Mouse (Mus musculus) hindbrain, embryonic 11.5 days (tissue): Measurements from ENCODE around the gene Mxd4. TPM values are rescaled to one million over a fixed set of nuclear protein-coding genes. Genes with fewer than 3 reads are reported as not detected.

Source experiments
- ATAC-seq: fragments of 200-750 bp; cut with Nextera tagmentation; 2 replicates; pipeline ENCODE4 v1.8.0; 2017; ENCODE audit warnings: mild to moderate bottlenecking, moderate TSS enrichment, moderate library complexity; ENCODE audit not compliant: low FRiP score
- DNase-seq: peaks from one replicate; pipeline ENCODE4 v3.0.0-alpha.2; 2015; ENCODE audit warnings: low spot score
- H3K27ac ChIP-seq: fragments of 300-500 bp; sonication (generic); 2 replicates; pipeline ENCODE4 v1.5.1; 2014; ENCODE audit warnings: mild to moderate bottlenecking, low read depth, low read length
- H3K27me3 ChIP-seq: fragments of 300-500 bp; sonication (generic); 2 replicates; pipeline ENCODE4 v1.6.1; 2014; ENCODE audit warnings: mild to moderate bottlenecking, low read length, moderate library complexity, mixed read lengths; ENCODE audit not compliant: control insufficient read depth, insufficient read depth
- H3K36me3 ChIP-seq: fragments of 300-500 bp; sonication (generic); 2 replicates; pipeline ENCODE4 v1.6.1; 2014; ENCODE audit warnings: mild to moderate bottlenecking, low read length, moderate library complexity, mixed read lengths; ENCODE audit not compliant: control insufficient read depth, insufficient read depth
- H3K4me1 ChIP-seq: fragments of 300-500 bp; sonication (generic); replicated peaks from 2 replicates; pipeline ENCODE4 v1.6.1; 2014; ENCODE audit warnings: low read length, mixed read lengths; ENCODE audit not compliant: control insufficient read depth, insufficient read depth
- H3K4me2 ChIP-seq: fragments of 300-500 bp; sonication (generic); replicated peaks from 2 replicates; pipeline ENCODE4 v1.6.1; 2014; ENCODE audit warnings: mild to moderate bottlenecking, low read depth, low read length
- H3K4me3 ChIP-seq: fragments of 300-500 bp; sonication (generic); 2 replicates; pipeline ENCODE4 v1.5.1; 2014; ENCODE audit warnings: low read depth, low read length
- H3K9ac ChIP-seq: fragments of 300-500 bp; sonication (generic); 2 replicates; pipeline ENCODE4 v1.6.1; 2014; ENCODE audit warnings: low read depth, low read length
- H3K9me3 ChIP-seq: fragments of 300-500 bp; sonication (generic); 2 replicates; pipeline ENCODE4 v1.6.1; 2016; ENCODE audit warnings: low read length; ENCODE audit not compliant: control insufficient read depth
- WGBS: fragments of 180-500 bp; shearing (Covaris S2); extraction: QIAGEN DNeasy Blood & Tissue Kit; methylation state at CpG from one replicate; pipeline ENCODE4 v1.1.7; 2014; 5-methylcytosine and 5-hydroxymethylcytosine counted together
- polyA plus RNA-seq: library from polyadenylated mRNA; unstranded; fragments of >200 nt; fragmentation: Nextera tagmentation; extraction: Ambion mirVana; gene quantifications from 2 replicates; pipeline ENCODE4 v1.2.1, GENCODE M21; 2014

The Mxd4 gene
- polyA plus RNA-seq, result 23.7 and 29.2 TPM in 2 replicates

- ATAC-seq (peak; percentile 100), DNase-seq (peak; percentile 97)
- Histone ChIP-seq H3K4me2 (peak within 1 kb of the TSS; percentile 92), H3K27me3 (0 out of 2 replicates have a peak, but pooled peaks cover 2% of the 10 kb centered on the region), H3K4me3 (peak within 1 kb of the TSS; percentile 89), H3K9ac (peak within 1 kb of the TSS; percentile 77), H3K9me3 (no peaks in the 10 kb centered on the region), H3K36me3 (no peaks in the 10 kb centered on the region), H3K27ac (peak within 1 kb of the TSS; percentile 90), H3K4me1 (peaks cover 12% of the 10 kb centered on the region)
- WGBS, result under 1% methylated on average over 60 of the region's 60 CpGs
Measured at GRCm38 (mm10) chr5:34187601-34188316, at the start of gene Mxd4. Mxd4 (minus strand) TSS chr5:34187720.

- no peak overlapping the region for H3K9ac ChIP-seq
- 54% methylated on average over 10 of the region's 10 CpGs for WGBS
- H3K4me3 ChIP-seq, result no peak overlapping the region
- H3K4me2 ChIP-seq, result no peak overlapping the region
- no peaks in the 10 kb centered on the region for H3K27me3 ChIP-seq
- H3K4me1 ChIP-seq, result no peaks in the 10 kb centered on the region
- ATAC-seq (no peak), DNase-seq (peak; percentile 57)
- no peaks in the 10 kb centered on the region for H3K36me3 ChIP-seq
- no peak overlapping the region for H3K27ac ChIP-seq
- H3K9me3 ChIP-seq, result no peaks in the 10 kb centered on the region
Measured at GRCm38 (mm10) chr5:34235898-34236420, 48.4 kb upstream of the Mxd4 start.

- ATAC-seq (no peak), DNase-seq (no peak)
- no peaks in the 10 kb centered on the region for H3K36me3 ChIP-seq
- no peak overlapping the region for H3K4me3 ChIP-seq
- WGBS, result 80% methylated on average over 4 of the region's 4 CpGs
- no peak overlapping the region for H3K4me2 ChIP-seq
- no peaks in the 10 kb centered on the region for H3K27me3 ChIP-seq
- H3K4me1 ChIP-seq, result no peaks in the 10 kb centered on the region
- H3K9me3 ChIP-seq, result no peaks in the 10 kb centered on the region
- no peak overlapping the region for H3K9ac ChIP-seq
- H3K27ac ChIP-seq, result no peak overlapping the region
Measured at GRCm38 (mm10) chr5:34235056-34235455, 47.5 kb upstream of the Mxd4 start.

GRCm38 (mm10) chr5:34233221-34233515 lies 45.6 kb upstream of the Mxd4 start:
- Histone ChIP-seq H3K9ac (no peak overlapping the region), H3K9me3 (no peaks in the 10 kb centered on the region), H3K4me2 (no peak overlapping the region), H3K4me1 (no peaks in the 10 kb centered on the region), H3K27ac (no peak overlapping the region), H3K4me3 (no peak overlapping the region), H3K36me3 (no peaks in the 10 kb centered on the region), H3K27me3 (no peaks in the 10 kb centered on the region)
- 89% methylated on average over 6 of the region's 6 CpGs for WGBS
- DNase-seq (no peak), ATAC-seq (no peak)

GRCm38 (mm10) chr5:34232481-34233220 lies 45.1 kb upstream of the Mxd4 start:
- ATAC-seq, result no peak
- no peaks in the 10 kb centered on the region for H3K9me3 ChIP-seq
- H3K4me3 ChIP-seq, result no peak overlapping the region
- no peaks in the 10 kb centered on the region for H3K4me1 ChIP-seq
- 75% methylated on average over 8 of the region's 8 CpGs for WGBS
- no peak for DNase-seq
- H3K27ac ChIP-seq, result no peak overlapping the region
- no peak overlapping the region for H3K9ac ChIP-seq
- H3K27me3 ChIP-seq, result no peaks in the 10 kb centered on the region
- no peaks in the 10 kb centered on the region for H3K36me3 ChIP-seq
- H3K4me2 ChIP-seq, result no peak overlapping the region

- no peak for ATAC-seq
- Histone ChIP-seq H3K36me3 (no peaks in the 10 kb centered on the region), H3K27me3 (no peaks in the 10 kb centered on the region), H3K4me1 (no peaks in the 10 kb centered on the region), H3K4me2 (no peak overlapping the region), H3K4me3 (no peak overlapping the region), H3K9ac (no peak overlapping the region), H3K27ac (no peak overlapping the region), H3K9me3 (no peaks in the 10 kb centered on the region)
- 90% methylated on average over 6 of the region's 6 CpGs for WGBS
- no peak for DNase-seq
Measured at GRCm38 (mm10) chr5:34231901-34232300, 44.4 kb upstream of the Mxd4 start.

GRCm38 (mm10) chr5:34230599-34231485 lies 43.3 kb upstream of the Mxd4 start:
- no peak overlapping the region for H3K9ac ChIP-seq
- H3K27me3 ChIP-seq, result no peaks in the 10 kb centered on the region
- no peaks in the 10 kb centered on the region for H3K4me1 ChIP-seq
- WGBS, result 89% methylated on average over 9 of the region's 9 CpGs
- no peaks in the 10 kb centered on the region for H3K9me3 ChIP-seq
- H3K4me3 ChIP-seq, result no peak overlapping the region
- H3K27ac ChIP-seq, result no peak overlapping the region
- H3K36me3 ChIP-seq, result no peaks in the 10 kb centered on the region
- no peak for ATAC-seq
- no peak overlapping the region for H3K4me2 ChIP-seq
- DNase-seq, result no peak

GRCm38 (mm10) chr5:34229503-34229902 lies 42.0 kb upstream of the Mxd4 start:
- WGBS, result 87% methylated on average over 5 of the region's 5 CpGs
- ATAC-seq, result no peak

More at GRCm38 (mm10) chr5:34229503-34229902, 42.0 kb upstream of the Mxd4 start:
- no peak for DNase-seq
- Histone ChIP-seq H3K4me3 (no peak overlapping the region), H3K36me3 (no peaks in the 10 kb centered on the region), H3K4me2 (no peak overlapping the region), H3K9me3 (no peaks in the 10 kb centered on the region), H3K4me1 (no peaks in the 10 kb centered on the region), H3K27me3 (no peaks in the 10 kb centered on the region), H3K9ac (no peak overlapping the region), H3K27ac (no peak overlapping the region)
